Mouse (Mus musculus) liver (tissue): Measurements from ENCODE around the gene Prss30.
A peak's percentile ranks its signal among the peaks of the same experiment; 100 is the strongest.
"Not testable (repeated sequence)": the region's sequence is repeated elsewhere in the genome, so short reads cannot be mapped to it uniquely, and the experiment has no call there.

ENCODE experiments used
- DNase-seq: peaks from one replicate; pipeline ENCODE4 v3.0.0-alpha.2; 2020; ENCODE audit warnings: mixed read lengths

Gene Prss30

GRCm38 (mm10) chr17:23982912-23983311, 2.5 kb upstream of the Prss30 start:
- no peak for DNase-seq

GRCm38 (mm10) chr17:23979471-23979870, 895 bp downstream of the Prss30 start:
- no peak for DNase-seq

GRCm38 (mm10) chr17:23976665-23977064, 3.7 kb downstream of the Prss30 start:
- DNase-seq = no peak

DNA sequence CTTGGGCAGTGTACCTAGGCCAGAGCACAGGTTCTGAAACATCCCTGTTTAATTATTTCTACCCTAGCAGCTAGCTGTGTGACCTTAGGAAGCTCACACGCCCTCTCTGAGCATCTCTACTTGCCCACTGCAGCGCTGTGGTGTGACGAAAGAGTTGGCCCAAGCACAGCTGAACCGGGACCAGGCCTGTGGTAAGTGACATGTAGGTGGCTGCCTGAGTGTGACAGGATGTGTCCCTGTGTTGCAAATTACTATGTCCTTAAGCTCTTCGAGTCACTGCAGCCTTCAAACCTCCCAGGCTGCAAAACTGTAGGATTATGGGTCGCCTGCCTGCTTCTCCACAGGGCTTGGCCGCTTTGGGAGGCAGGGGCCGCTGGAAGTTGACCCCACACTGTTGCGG, 9.1 kb downstream of the Prss30 start:
- no peak for DNase-seq

- DNase-seq = peak; percentile 76
These were observed 11.1 kb downstream of the Prss30 start for GRCm38 (mm10) chr17:23969231-23969630.

GRCm38 (mm10) chr17:23968780-23969179, 11.6 kb downstream of the Prss30 start:
- DNase-seq = no peak

DNA sequence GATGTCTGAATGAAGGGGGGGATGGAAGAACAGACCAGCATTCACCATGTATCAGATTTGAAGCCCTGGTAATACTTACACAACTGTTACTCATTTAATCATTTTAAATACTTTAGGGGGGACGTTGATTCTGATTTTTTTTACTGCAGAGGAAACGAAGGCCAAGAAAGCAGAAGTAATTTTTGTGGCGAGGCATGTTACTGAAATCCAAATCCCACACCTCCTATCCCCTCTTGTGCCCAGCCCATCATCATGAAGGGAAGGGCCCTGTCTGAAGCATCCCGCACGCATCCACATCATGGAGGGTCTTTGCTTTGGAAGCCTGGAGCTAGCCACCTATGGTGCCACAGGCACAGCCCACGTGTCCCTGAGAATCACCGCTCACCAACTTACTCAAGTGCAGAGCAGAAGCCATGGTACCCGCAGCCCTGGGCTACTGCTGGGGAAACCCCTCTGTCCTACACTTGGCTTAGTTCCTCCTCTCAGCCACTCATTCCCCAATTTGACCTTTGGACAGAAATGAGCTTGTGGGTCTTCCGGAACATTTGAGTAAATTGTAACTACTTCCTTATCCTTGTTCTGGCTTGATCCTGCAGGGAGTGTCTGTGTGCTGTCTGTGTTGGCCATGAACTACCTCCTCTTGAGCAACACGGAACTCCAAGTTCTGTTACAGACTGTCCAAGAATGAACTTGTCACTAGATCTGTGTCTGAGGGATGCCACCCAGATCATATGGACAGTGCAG, 13.5 kb downstream of the Prss30 start:
- DNase-seq = no peak

DNA sequence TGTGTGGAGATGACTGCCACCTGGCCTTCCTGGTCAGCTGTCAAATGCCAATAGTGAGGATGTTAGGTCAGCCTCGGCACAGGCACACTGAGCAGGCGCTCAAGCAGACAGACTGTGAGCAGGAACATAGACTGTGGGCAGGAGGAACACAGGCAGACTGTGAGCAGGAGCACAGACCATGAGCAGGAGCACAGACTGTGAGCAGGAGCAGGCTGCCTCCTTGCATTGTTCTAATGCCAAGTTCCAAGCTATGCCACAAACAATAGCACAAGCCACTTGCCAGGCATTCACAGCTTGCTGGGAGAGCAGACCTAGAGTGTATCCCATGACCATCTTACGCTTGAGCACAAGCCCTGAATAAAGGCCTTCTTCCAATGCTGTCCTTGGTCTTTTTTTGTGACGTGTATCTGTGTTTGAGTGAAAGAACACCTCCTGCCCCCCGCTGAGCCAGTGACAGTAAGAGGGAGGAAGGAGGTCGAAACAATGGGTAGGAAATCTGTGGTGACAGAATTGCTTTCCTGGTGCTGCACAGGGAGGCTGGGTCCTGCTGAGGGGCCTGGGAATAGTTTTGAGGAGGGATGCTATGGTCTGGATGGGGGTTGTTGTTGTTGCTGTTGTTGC, 14.5 kb downstream of the Prss30 start:
- no peak for DNase-seq

DNA sequence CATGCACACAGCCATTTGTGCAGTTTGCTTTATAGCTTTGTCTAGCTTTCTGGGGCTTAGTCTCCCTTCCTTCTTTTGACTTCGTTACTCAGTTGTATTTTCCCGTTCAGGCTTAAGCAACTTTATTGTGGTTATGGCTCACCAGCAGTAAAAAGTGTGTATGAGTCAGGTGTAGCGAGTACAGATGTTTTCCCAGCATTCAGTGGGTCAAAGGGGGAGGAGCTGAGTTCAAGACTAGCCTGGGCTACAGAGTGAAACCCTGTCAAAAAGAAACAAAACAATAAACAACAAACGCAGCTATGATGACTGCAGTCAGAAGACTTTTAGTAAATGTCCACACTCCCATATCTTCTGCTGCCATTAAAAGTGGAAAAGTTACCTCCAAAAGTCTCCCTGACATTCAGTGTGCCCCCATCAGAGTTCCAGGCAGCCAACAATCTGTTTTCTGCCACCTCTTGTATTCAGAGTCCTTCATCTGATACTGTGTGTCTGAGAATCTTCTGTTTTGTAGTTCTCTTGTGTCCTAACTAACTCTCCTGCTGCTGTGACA, 18.7 kb downstream of the Prss30 start:
- DNase-seq = no peak

DNA sequence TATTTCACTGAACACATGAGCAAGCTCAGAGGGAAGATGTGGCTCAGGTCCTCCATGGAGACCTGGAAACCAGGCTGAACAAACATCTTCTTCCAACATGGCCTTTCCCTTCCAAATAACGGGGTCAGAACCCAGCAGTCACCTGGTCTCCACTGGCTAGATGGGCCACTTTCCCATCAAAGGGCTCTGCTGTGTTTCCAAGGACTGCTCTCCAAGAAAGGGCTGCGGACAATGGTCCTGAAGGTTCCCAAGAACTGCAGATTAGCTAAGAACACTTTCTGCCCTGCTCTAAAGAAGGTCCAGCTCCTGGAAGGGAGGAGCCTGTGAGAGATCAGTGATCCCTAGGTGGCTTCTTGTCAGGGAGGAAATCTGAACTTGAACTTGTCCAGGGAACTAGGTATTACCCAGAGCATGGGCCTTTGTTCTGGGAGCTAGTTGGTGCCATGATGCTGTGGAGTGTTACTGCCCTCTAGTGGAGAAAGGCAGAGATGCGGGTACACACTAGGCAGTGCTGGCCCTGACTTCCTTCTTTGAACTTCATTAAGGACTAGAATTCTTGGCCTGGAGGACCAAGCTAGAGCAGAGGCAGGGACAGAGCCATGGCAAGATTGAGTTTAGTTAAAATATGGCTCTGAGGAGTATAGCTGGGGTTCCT, 20.2 kb downstream of the Prss30 start:
- peak; percentile 66 for DNase-seq

GRCm38 (mm10) chr17:23955174-23955573, 25.2 kb downstream of the Prss30 start, which contains the start of gene Sbpl:
TSS of gene Sbpl (minus strand) at chr17:23955274.
- no peak for DNase-seq

DNA sequence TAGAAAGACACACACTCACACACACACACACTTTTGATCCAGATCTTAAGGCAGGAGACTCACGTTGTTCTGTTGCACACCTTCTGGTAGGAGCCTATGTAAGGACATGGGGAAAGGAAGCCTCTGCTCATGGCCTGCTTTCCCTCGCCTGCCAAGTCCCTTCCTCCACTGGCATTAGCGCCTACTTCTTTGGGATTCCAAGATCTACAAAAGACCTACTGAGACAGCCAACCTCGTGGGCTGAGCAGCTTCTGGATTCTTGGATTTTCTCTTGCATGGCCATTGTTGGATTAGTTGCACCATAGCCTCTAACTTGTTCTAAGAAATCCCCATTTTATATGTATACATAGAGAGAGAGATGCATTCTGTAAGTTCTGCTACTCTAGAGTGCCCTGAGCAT, 29.5 kb downstream of the Prss30 start:
- DNase-seq = not testable (repeated sequence)

GRCm38 (mm10) chr17:23949068-23949467, 31.3 kb downstream of the Prss30 start:
- DNase-seq = no peak

- DNase-seq = not testable (repeated sequence)
These were observed 32.9 kb downstream of the Prss30 start for GRCm38 (mm10) chr17:23947486-23947885.

GRCm38 (mm10) chr17:23941372-23941771, 39.0 kb downstream of the Prss30 start, which contains the start of gene Sbp:
TSS of gene Sbp (plus strand) at chr17:23941672.
- no peak for DNase-seq

DNA sequence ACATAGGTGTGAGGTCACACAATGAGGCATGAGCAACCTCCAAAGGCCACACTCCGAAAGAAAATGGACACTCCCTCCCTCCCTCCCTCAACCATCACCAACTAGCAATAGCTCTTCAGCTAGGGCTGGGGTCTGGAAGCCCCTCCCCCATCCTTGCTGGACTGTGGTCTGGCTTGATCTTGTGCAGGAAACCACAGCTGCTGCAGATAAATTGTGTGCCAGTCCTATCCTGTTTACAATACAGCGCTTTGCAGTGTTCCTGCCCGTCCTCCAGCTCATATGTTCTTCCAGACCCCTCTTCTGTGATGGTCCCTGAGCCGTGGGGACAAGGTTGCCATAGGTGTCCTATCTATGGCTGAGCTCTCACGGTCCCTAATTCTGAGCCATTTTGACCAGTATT, 49.2 kb downstream of the Prss30 start:
- DNase-seq = no peak

- peak; percentile 61 for DNase-seq
These were observed 55.3 kb downstream of the Prss30 start for GRCm38 (mm10) chr17:23925090-23925493.

- DNase-seq = peak; percentile 86
These were observed 55.8 kb downstream of the Prss30 start for GRCm38 (mm10) chr17:23924531-23925007.
